Mouse (Mus musculus) kidney, postnatal 25 days (tissue): Measurements from ENCODE around the gene C8a.
A peak's percentile ranks its signal among the peaks of the same experiment; 100 is the strongest.

Experiments used
- DNase-seq, 2 experiments: peaks; one replicate each; pipeline ENCODE4 v3.0.0; 2021; ENCODE audit warnings: mixed read lengths in 2 of 2

Gene C8a

GRCm38 (mm10) chr4:104876323-104876722, at the start of gene C8a:
Gene C8a (minus strand): TSS chr4:104876398.
- no peak for DNase-seq

GRCm38 (mm10) chr4:104925383-104925782, 49.2 kb upstream of the C8a start:
- no peak for DNase-seq

GRCm38 (mm10) chr4:104918017-104918416, 41.8 kb upstream of the C8a start:
- DNase-seq: no peak

- DNase-seq: peak in 1 of 2 experiments; percentile 5
Observed at GRCm38 (mm10) chr4:104914711-104915247, 38.6 kb upstream of the C8a start.

GRCm38 (mm10) chr4:104913291-104914129, 37.3 kb upstream of the C8a start, which contains the start of gene Fyb2:
Gene Fyb2 (plus strand): TSS chr4:104913456.
- DNase-seq: peak; percentile 37 to 61

- peak; percentile 88 to 92 for DNase-seq
Observed at GRCm38 (mm10) chr4:104911685-104912084, 35.5 kb upstream of the C8a start.

GRCm38 (mm10) chr4:104905049-104905448, 28.9 kb upstream of the C8a start:
- no peak for DNase-seq

- no peak for DNase-seq
Observed at GRCm38 (mm10) chr4:104902836-104903235, 26.6 kb upstream of the C8a start.

GRCm38 (mm10) chr4:104894004-104894734, 18.0 kb upstream of the C8a start:
- DNase-seq: peak; percentile 39 to 57

- DNase-seq: no peak
Observed at GRCm38 (mm10) chr4:104893588-104893987, 17.4 kb upstream of the C8a start.

- peak; percentile 50 to 59 for DNase-seq
Observed at GRCm38 (mm10) chr4:104891708-104892107, 15.5 kb upstream of the C8a start.

- no peak for DNase-seq
Observed at GRCm38 (mm10) chr4:104888499-104889262, 12.5 kb upstream of the C8a start.

- DNase-seq: peak; percentile 46 to 64
Observed at GRCm38 (mm10) chr4:104887486-104887885, 11.3 kb upstream of the C8a start.

GRCm38 (mm10) chr4:104875832-104876231, 366 bp downstream of the C8a start:
- DNase-seq: no peak

GRCm38 (mm10) chr4:104870196-104870595, 6.0 kb downstream of the C8a start:
- DNase-seq: no peak

- DNase-seq: peak; percentile 83 to 91
Observed at GRCm38 (mm10) chr4:104869581-104869980, 6.6 kb downstream of the C8a start.

- no peak for DNase-seq
Observed at GRCm38 (mm10) chr4:104864397-104864796, 11.8 kb downstream of the C8a start.

GRCm38 (mm10) chr4:104861241-104861640, 15.0 kb downstream of the C8a start:
- peak in 1 of 2 experiments; percentile 33 for DNase-seq

GRCm38 (mm10) chr4:104857823-104858222, 18.4 kb downstream of the C8a start:
- DNase-seq: no peak

GRCm38 (mm10) chr4:104857029-104857428, 19.2 kb downstream of the C8a start, which contains the start of gene Gm17662:
Gene Gm17662 (plus strand): TSS chr4:104857329.
- no peak for DNase-seq

- no peak for DNase-seq
Observed at GRCm38 (mm10) chr4:104855216-104855615, 21.0 kb downstream of the C8a start.

- DNase-seq: no peak
Observed at GRCm38 (mm10) chr4:104843546-104843945, 32.7 kb downstream of the C8a start.

- no peak for DNase-seq
Observed at GRCm38 (mm10) chr4:104842204-104842603, 34.0 kb downstream of the C8a start.
